Mouse (Mus musculus): ENCODE measurements around the gene Hdac4. TPM values are rescaled to one million over a fixed set of nuclear protein-coding genes. Genes with fewer than 3 reads are reported as not detected.

Hdac4 gene
- polyA plus RNA-seq, 1 experiment from 2014 or later = 20.3 TPM

DNA sequence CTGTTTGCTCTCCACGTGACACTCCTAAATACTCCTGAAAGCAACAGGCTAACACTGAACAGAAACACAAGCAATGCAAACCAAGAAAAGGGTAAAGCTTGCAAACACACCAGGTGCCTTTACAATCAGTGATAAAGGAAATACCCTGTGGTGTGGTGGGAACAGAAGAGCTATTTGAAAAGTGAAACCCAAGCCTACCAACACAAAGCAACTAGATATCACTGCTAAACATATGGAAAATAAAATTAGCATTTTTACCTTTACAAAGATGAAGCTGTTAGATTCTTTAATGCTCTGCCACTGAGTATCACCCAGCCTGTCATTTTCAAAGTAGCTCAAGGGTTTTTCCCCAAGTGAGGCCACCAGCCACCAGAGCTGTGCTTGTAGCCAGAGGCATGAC lies 191.4 kb downstream of the Hdac4 start:
- Histone ChIP-seq H3K27ac (ENCODE audit: low read length) (no peak overlapping the region), H3K4me3 (ENCODE audit: low read depth, low read length) (no peak overlapping the region), H3K4me2 (replicated peaks; ENCODE audit: low read depth, low read length) (no peak overlapping the region), H3K36me3 (ENCODE audit: control insufficient read depth, insufficient read depth, low read length) (no peaks in the 10 kb centered on the region; the same call in 1 of the 2 replicates), H3K9me3 (ENCODE audit: control insufficient read depth, low read depth, low read length) (no peaks in the 10 kb centered on the region), H3K9ac (replicated peaks; ENCODE audit: low read depth, low read length) (no peak overlapping the region), H3K4me1 (ENCODE audit: control insufficient read depth, insufficient read depth, low read length) (peaks cover 4% of the 10 kb centered on the region; the same call in 1 of the 2 replicates), H3K27me3 (ENCODE audit: control insufficient read depth, insufficient read depth, low read length) (no peaks in the 10 kb centered on the region)
- no peak for ATAC-seq (ENCODE audit: insufficient number of reproducible peaks, insufficient read depth, low FRiP score, low read depth)
- WGBS = 58% methylated on average over 1 of the region's 1 CpGs

DNA sequence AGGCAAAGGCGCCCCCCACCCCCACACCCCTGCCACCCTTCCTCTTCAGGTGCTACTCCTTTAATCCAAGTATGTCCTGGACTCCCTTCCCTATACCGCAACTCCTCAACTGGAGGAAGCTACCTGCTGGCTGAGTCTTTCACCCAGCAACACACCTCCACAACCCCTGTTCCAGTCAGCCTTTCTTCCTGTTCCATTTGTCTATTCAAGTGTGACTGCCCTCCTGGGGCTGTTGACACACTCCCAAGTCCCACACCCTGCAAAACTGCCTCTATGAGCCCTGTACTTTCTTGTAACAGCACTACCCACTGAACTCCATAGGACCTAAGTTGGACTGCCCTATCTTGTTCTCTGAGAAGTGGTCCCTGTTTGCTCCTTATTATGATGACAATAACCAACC lies 195.3 kb downstream of the Hdac4 start:
- no peak overlapping the region for H3K9ac ChIP-seq (replicated peaks; ENCODE audit: low read depth, low read length)
- peaks cover 4% of the 10 kb centered on the region; the same call in 1 of the 2 replicates for H3K4me1 ChIP-seq (ENCODE audit: control insufficient read depth, insufficient read depth, low read length)
- 94% methylated on average over 2 of the region's 2 CpGs for WGBS
- no peaks in the 10 kb centered on the region for H3K9me3 ChIP-seq (ENCODE audit: control insufficient read depth, low read depth, low read length)
- H3K27me3 ChIP-seq (ENCODE audit: control insufficient read depth, insufficient read depth, low read length) = no peaks in the 10 kb centered on the region
- no peak overlapping the region for H3K27ac ChIP-seq (ENCODE audit: low read length)
- ATAC-seq (ENCODE audit: insufficient number of reproducible peaks, insufficient read depth, low FRiP score, low read depth) = no peak
- no peak overlapping the region for H3K4me2 ChIP-seq (replicated peaks; ENCODE audit: low read depth, low read length)
- no peak overlapping the region for H3K4me3 ChIP-seq (ENCODE audit: low read depth, low read length)
- no peaks in the 10 kb centered on the region; the same call in none of the 2 replicates for H3K36me3 ChIP-seq (ENCODE audit: control insufficient read depth, insufficient read depth, low read length)

DNA sequence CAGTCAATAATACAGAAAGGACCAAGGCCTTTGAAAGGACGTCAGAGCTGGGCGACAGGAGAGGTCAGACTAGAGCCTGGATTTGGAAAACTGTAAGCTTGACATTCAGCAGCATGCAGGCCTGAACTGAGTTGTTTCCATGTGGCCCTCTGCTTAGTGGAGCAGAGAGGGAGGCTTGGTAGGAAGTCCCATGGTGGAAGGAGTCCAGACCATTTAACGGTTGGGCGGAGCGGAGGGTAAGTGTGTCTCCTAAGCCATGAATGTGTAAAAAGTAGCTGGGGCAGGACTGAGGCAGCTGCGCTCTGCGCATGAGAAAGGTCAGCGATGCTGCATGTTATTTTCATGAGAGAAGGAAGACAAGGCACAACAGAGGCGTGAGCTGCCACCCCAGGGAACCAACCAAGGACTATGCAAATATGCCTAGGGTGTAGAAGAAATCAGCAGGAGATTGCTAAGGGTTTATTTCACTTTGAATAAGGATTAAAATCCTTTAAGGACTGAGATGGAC lies 201.8 kb downstream of the Hdac4 start:
- Histone ChIP-seq H3K4me2 (replicated peaks; ENCODE audit: low read depth, low read length) (no peak overlapping the region), H3K27me3 (ENCODE audit: control insufficient read depth, insufficient read depth, low read length) (no peaks in the 10 kb centered on the region), H3K4me3 (ENCODE audit: low read depth, low read length) (no peak overlapping the region), H3K9me3 (ENCODE audit: control insufficient read depth, low read depth, low read length) (no peaks in the 10 kb centered on the region), H3K27ac (ENCODE audit: low read length) (no peak overlapping the region), H3K36me3 (ENCODE audit: control insufficient read depth, insufficient read depth, low read length) (peaks cover 13% of the 10 kb centered on the region), H3K4me1 (ENCODE audit: control insufficient read depth, insufficient read depth, low read length) (no peaks in the 10 kb centered on the region), H3K9ac (replicated peaks; ENCODE audit: low read depth, low read length) (no peak overlapping the region)
- 79% methylated on average over 9 of the region's 9 CpGs for WGBS
- ATAC-seq (ENCODE audit: insufficient number of reproducible peaks, insufficient read depth, low FRiP score, low read depth) = no peak

DNA sequence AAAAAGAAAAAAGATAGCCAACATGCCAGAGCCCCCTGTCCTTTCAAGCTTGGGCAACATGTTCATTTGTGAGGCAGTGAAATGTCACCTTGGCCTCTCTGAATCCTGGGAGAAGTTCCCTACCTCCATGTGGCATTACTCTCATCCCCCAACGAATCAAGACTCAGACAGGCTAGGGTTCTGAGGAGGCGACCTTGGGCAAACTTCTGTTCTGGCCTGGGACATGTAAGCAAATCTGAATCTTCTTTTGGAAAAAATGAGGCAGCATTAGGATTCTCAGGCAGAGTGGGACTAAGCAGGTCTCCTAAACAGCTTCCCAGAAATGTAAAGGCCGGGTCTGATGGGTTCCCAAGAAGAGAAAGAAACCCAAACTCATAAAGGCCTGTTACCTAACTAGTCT lies 202.8 kb downstream of the Hdac4 start:
- ATAC-seq (ENCODE audit: insufficient number of reproducible peaks, insufficient read depth, low FRiP score, low read depth) = no peak
- Histone ChIP-seq H3K9ac (replicated peaks; ENCODE audit: low read depth, low read length) (no peak overlapping the region), H3K27ac (ENCODE audit: low read length) (no peak overlapping the region), H3K4me1 (ENCODE audit: control insufficient read depth, insufficient read depth, low read length) (no peaks in the 10 kb centered on the region), H3K4me3 (ENCODE audit: low read depth, low read length) (no peak overlapping the region), H3K9me3 (ENCODE audit: control insufficient read depth, low read depth, low read length) (no peaks in the 10 kb centered on the region), H3K27me3 (ENCODE audit: control insufficient read depth, insufficient read depth, low read length) (no peaks in the 10 kb centered on the region), H3K36me3 (ENCODE audit: control insufficient read depth, insufficient read depth, low read length) (peaks cover 13% of the 10 kb centered on the region), H3K4me2 (replicated peaks; ENCODE audit: low read depth, low read length) (no peak overlapping the region)
- WGBS = 83% methylated on average over 3 of the region's 3 CpGs

DNA sequence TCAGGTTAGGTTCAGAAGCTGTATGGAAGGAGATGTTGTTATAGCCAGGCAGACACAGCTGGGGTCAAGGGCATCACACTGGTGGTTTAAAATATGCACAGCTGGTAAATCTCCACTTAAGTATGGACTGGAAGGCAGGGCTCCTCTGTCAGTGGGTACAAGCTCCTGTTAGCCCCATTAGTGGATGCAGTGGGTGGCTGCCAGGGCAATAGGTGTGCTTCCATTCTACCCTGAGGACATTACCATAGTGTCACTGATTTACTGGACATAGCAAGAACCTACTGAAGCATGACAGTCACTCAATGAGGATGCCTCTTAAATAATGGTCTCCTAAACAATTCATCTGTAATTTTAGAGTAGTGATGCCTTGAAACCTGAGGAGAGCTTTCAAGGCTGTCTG lies 203.9 kb downstream of the Hdac4 start:
- H3K9ac ChIP-seq (replicated peaks; ENCODE audit: low read depth, low read length) = no peak overlapping the region
- no peak for ATAC-seq (ENCODE audit: insufficient number of reproducible peaks, insufficient read depth, low FRiP score, low read depth)
- no peak overlapping the region for H3K4me3 ChIP-seq (ENCODE audit: low read depth, low read length)
- H3K9me3 ChIP-seq (ENCODE audit: control insufficient read depth, low read depth, low read length) = no peaks in the 10 kb centered on the region
- H3K4me1 ChIP-seq (ENCODE audit: control insufficient read depth, insufficient read depth, low read length) = no peaks in the 10 kb centered on the region
- peaks cover 20% of the 10 kb centered on the region for H3K36me3 ChIP-seq (ENCODE audit: control insufficient read depth, insufficient read depth, low read length)
- H3K27ac ChIP-seq (ENCODE audit: low read length) = no peak overlapping the region
- no peak overlapping the region for H3K4me2 ChIP-seq (replicated peaks; ENCODE audit: low read depth, low read length)
- H3K27me3 ChIP-seq (ENCODE audit: control insufficient read depth, insufficient read depth, low read length) = no peaks in the 10 kb centered on the region

DNA sequence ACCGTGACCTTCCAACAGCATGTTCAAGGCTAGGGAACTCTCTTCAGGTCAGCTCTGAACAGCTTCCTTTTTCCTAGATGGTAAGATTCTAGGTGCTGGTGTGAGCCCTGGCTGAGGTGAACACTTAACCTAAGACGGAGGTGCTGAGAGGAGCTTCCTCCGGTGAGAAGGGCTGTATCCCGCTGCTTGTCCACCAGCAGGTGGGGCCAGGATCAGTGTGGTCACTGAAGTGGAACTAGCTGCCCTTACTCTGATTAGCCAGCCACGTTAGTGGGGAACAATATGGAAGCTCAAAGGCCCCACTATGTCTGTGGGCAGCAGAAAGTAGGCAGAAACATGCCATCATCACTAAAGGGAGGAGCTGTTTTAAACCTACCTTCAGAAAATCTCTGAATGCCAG lies 204.6 kb downstream of the Hdac4 start:
- H3K27me3 ChIP-seq (ENCODE audit: control insufficient read depth, insufficient read depth, low read length) = no peaks in the 10 kb centered on the region
- WGBS = 88% methylated on average over 5 of the region's 5 CpGs
- no peak overlapping the region for H3K4me3 ChIP-seq (ENCODE audit: low read depth, low read length)
- peaks cover 24% of the 10 kb centered on the region for H3K36me3 ChIP-seq (ENCODE audit: control insufficient read depth, insufficient read depth, low read length)
- no peak for ATAC-seq (ENCODE audit: insufficient number of reproducible peaks, insufficient read depth, low FRiP score, low read depth)
- H3K4me1 ChIP-seq (ENCODE audit: control insufficient read depth, insufficient read depth, low read length) = no peaks in the 10 kb centered on the region
- H3K9ac ChIP-seq (replicated peaks; ENCODE audit: low read depth, low read length) = no peak overlapping the region
- H3K27ac ChIP-seq (ENCODE audit: low read length) = no peak overlapping the region
- no peaks in the 10 kb centered on the region for H3K9me3 ChIP-seq (ENCODE audit: control insufficient read depth, low read depth, low read length)
- no peak overlapping the region for H3K4me2 ChIP-seq (replicated peaks; ENCODE audit: low read depth, low read length)

DNA sequence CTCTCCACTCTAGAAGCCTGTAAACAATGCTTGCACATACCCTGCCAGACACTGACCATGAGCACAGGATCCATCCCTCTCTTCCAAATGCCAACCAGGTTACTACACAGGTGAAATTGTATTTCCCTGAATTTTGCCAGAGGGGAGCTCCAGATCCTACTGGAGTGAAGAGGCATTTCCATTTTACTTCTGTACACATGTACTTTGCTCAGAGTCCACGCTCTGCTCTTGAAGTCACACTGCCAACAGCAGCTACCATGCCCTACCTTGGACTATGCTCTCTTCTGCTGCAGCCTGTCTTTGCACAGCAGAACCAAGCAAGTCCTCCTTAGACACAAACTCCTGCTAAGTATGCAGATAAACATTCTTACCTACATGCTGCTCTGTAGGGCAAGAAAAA lies 206.6 kb downstream of the Hdac4 start:
- Histone ChIP-seq H3K36me3 (ENCODE audit: control insufficient read depth, insufficient read depth, low read length) (peaks cover 30% of the 10 kb centered on the region), H3K27ac (ENCODE audit: low read length) (no peak overlapping the region), H3K9me3 (ENCODE audit: control insufficient read depth, low read depth, low read length) (no peaks in the 10 kb centered on the region)

DNA sequence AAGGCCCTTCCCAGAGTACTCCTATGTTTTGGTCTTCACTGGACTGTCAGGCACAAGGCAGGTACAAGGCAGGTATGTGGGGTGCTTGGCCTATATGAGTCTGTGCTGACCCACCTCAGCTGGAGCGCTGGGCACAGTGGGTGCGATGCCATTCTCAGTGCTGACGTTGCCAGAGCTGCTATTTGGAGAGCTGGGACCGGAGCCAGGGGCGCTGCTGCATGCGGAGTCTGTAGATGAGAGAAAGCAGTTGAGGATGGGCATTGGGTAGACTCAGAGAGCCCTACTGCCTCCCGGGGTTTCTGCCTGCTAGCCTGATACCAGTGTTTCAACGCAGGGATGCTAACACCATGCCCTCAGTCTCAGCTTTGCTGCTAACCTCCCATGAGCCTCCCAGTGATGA lies 208.1 kb downstream of the Hdac4 start:
- Histone ChIP-seq H3K9ac (replicated peaks; ENCODE audit: low read depth, low read length) (no peak overlapping the region), H3K4me1 (ENCODE audit: control insufficient read depth, insufficient read depth, low read length) (no peaks in the 10 kb centered on the region), H3K9me3 (ENCODE audit: control insufficient read depth, low read depth, low read length) (no peaks in the 10 kb centered on the region), H3K4me2 (replicated peaks; ENCODE audit: low read depth, low read length) (no peak overlapping the region), H3K27me3 (ENCODE audit: control insufficient read depth, insufficient read depth, low read length) (no peaks in the 10 kb centered on the region), H3K27ac (ENCODE audit: low read length) (no peak overlapping the region), H3K36me3 (ENCODE audit: control insufficient read depth, insufficient read depth, low read length) (peaks cover 38% of the 10 kb centered on the region), H3K4me3 (ENCODE audit: low read depth, low read length) (no peak overlapping the region)
- 96% methylated on average over 8 of the region's 8 CpGs for WGBS
- no peak for ATAC-seq (ENCODE audit: insufficient number of reproducible peaks, insufficient read depth, low FRiP score, low read depth)

More for the DNA sequence above, 206.6 kb downstream of the Hdac4 start:
- no peak overlapping the region for H3K4me2 ChIP-seq (replicated peaks; ENCODE audit: low read depth, low read length)
- H3K27me3 ChIP-seq (ENCODE audit: control insufficient read depth, insufficient read depth, low read length) = no peaks in the 10 kb centered on the region
- no peak overlapping the region for H3K9ac ChIP-seq (replicated peaks; ENCODE audit: low read depth, low read length)
- 94% methylated on average over 1 of the region's 1 CpGs for WGBS
- H3K4me3 ChIP-seq (ENCODE audit: low read depth, low read length) = no peak overlapping the region
- H3K4me1 ChIP-seq (ENCODE audit: control insufficient read depth, insufficient read depth, low read length) = no peaks in the 10 kb centered on the region
- ATAC-seq (ENCODE audit: insufficient number of reproducible peaks, insufficient read depth, low FRiP score, low read depth) = no peak

DNA sequence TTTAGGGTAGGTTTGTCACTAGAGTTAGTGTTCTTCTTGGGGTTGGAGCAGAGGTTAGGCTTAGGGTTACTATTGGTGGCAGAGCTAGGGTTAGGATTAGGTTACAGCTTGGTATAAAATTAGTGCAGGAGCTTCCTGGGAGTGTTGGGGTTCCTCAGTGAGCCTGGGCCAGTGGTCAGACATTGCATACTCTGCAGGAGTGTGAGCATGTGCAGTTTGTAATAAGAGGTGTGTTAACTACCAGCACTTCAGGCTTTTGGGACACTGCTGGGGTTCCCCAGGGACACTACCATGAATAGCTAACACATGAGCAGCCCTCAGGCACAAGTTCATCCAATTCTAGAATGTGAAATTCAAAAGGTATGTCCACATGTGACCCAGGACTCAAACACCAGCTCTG lies 209.7 kb downstream of the Hdac4 start:
- Histone ChIP-seq H3K9me3 (ENCODE audit: control insufficient read depth, low read depth, low read length) (no peaks in the 10 kb centered on the region), H3K4me2 (replicated peaks; ENCODE audit: low read depth, low read length) (no peak overlapping the region), H3K27me3 (ENCODE audit: control insufficient read depth, insufficient read depth, low read length) (no peaks in the 10 kb centered on the region), H3K4me1 (ENCODE audit: control insufficient read depth, insufficient read depth, low read length) (no peaks in the 10 kb centered on the region), H3K9ac (replicated peaks; ENCODE audit: low read depth, low read length) (no peak overlapping the region), H3K36me3 (ENCODE audit: control insufficient read depth, insufficient read depth, low read length) (peaks cover 35% of the 10 kb centered on the region), H3K4me3 (ENCODE audit: low read depth, low read length) (no peak overlapping the region), H3K27ac (ENCODE audit: low read length) (no peak overlapping the region)
- no peak for ATAC-seq (ENCODE audit: insufficient number of reproducible peaks, insufficient read depth, low FRiP score, low read depth)

Measured in stomach, embryonic 14.5 days (tissue).